Mouse (Mus musculus): ENCODE measurements around the gene Irf2bpl. TPM values are rescaled to one million over a fixed set of nuclear protein-coding genes. Genes with fewer than 3 reads are reported as not detected.

Gene Irf2bpl
- 10 to 100 TPM; 44.7 to 51.8 TPM for total RNA-seq (2021)
- long read RNA-seq, experiment 1, full-length matches to known transcripts = 22 of 22 reads
- long read RNA-seq, experiment 1, partial matches to known transcripts = 0 of 22 reads
- long read RNA-seq, experiment 1, other reads (novel, unspliced or antisense) = 0 of 22 reads
- long read RNA-seq, experiment 2, full-length matches to known transcripts = 14 of 14 reads
- long read RNA-seq, experiment 2, partial matches to known transcripts = 0 of 14 reads
- long read RNA-seq, experiment 2, other reads (novel, unspliced or antisense) = 0 of 14 reads

- intact Hi-C loops (cut with DNase I) = loop anchor here (2.0 kb wide), 1 partner anchor 60 kb away; no protein-coding TSS in a partner anchor
- peak; percentile 100 for DNase-seq
These were observed at the start of gene Irf2bpl for GRCm38 (mm10) chr12:86884197-86885058. Gene Irf2bpl (minus strand): TSS chr12:86884798.

GRCm38 (mm10) chr12:86932575-86932952 is 48.0 kb upstream of the Irf2bpl start:
- intact Hi-C loops (cut with DNase I) = no loop called here
- DNase-seq = peak; percentile 72 to 78

GRCm38 (mm10) chr12:86931919-86932574 is 47.4 kb upstream of the Irf2bpl start:
- intact Hi-C loops (cut with DNase I) = no loop called here
- DNase-seq = peak; percentile 89 to 90

- peak in 1 of 2 experiments; percentile 42 for DNase-seq
- intact Hi-C loops (cut with DNase I) = no loop called here
These were observed 46.5 kb upstream of the Irf2bpl start for GRCm38 (mm10) chr12:86930934-86931729.

DNA sequence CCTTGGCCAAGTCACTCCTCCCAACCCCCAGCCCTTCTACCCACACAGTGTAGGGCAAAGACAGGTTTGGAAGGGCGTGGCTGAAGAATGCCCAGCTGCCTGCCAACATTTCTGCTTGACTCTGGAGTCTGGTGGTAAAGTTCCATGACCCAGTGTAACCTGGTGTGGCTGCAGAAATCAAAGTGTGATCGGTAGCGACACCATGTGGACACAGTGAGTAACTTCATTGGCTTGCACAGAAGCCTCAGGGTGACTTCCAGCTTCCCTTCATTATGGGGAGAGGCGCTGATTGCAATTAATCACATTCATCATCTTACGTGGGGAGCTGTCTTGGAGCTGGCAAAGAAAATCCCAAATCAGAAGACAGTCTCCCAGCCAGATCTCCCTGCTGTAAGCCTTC is 39.2 kb upstream of the Irf2bpl start:
- DNase-seq = peak; percentile 86 to 92
- intact Hi-C loops (cut with DNase I) = loop anchor here (1.0 to 10.0 kb wide), 3 partner anchors 128 to 151 kb away; no protein-coding TSS in a partner anchor

- intact Hi-C loops (cut with DNase I) = no loop called here
- DNase-seq = no peak
These were observed 34.6 kb upstream of the Irf2bpl start for GRCm38 (mm10) chr12:86918983-86919722.

DNA sequence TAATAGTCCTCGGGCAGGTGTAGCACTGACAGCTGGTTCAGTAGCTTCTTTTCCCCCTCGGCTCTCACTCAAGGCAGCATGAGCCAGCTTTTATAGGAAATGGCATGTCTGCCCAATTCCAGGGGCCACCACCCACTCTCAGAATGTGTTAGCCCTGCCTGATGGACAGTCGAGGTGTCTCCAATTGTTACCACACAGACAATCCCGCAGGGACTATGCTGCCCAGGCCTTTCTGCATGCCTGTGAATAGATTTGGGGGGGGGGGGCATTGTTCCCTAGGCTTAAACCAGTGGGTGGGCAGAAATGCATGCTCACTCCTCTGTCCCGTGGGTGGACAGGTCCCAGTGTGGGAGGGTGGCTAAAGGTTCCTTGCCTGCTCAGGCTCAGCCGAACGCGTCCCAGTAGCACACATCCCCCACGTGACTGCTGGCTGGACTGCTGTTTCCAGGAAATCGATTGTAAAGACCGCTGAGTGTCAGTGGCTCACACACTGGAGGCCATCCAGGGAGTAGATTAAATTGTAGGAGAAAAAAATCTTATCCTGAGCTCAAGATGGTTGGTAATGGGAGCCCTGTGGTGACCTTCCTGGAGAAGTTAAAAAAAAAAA is 33.9 kb upstream of the Irf2bpl start:
- intact Hi-C loops (cut with DNase I) = no loop called here
- DNase-seq = peak; percentile 52 to 64

GRCm38 (mm10) chr12:86916796-86917573 is 32.4 kb upstream of the Irf2bpl start:
- intact Hi-C loops (cut with DNase I) = no loop called here
- no peak for DNase-seq

DNA sequence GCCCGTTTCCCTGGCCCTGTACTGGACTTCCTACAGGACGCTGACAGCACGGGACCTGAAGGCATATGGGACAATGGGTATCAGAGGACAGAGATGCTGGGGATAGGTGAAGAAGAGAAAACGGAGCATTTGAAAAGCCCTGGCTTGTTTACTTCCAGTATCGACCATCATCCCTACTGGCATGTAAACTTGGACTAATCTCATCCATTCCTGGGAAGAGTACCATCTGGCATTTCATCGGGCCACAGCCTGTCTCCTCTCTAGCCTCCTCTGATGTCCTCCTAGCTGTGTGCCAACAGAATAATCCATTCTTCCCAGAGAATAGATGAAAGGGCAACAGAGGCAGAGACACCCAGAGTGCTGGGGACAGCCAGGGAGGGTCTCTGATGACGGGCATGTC is 31.0 kb upstream of the Irf2bpl start:
- no peak for DNase-seq
- intact Hi-C loops (cut with DNase I) = no loop called here

- intact Hi-C loops (cut with DNase I) = no loop called here
- no peak for DNase-seq
These were observed 30.2 kb upstream of the Irf2bpl start for GRCm38 (mm10) chr12:86914756-86915155.

DNA sequence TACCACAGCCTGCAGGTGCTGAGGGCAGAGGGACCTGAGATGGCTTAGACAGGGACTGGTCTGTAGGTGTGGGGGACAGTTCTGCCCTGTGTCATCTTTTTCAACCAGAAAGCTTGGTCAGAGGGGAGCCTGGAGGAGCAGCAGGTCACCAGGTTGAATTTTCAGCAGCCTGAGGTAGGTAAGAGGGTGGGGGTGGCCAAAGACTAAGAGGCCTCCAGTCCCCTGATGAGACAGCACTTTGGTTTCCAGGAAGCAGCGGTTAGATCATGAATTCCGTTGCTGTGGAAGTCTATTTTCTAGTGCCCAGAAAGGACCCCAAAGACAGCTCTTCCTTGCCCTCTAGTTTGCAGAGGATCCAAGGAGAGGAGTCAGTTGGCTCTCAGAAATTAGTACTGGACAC is 29.8 kb upstream of the Irf2bpl start:
- no peak for DNase-seq
- intact Hi-C loops (cut with DNase I) = no loop called here

DNA sequence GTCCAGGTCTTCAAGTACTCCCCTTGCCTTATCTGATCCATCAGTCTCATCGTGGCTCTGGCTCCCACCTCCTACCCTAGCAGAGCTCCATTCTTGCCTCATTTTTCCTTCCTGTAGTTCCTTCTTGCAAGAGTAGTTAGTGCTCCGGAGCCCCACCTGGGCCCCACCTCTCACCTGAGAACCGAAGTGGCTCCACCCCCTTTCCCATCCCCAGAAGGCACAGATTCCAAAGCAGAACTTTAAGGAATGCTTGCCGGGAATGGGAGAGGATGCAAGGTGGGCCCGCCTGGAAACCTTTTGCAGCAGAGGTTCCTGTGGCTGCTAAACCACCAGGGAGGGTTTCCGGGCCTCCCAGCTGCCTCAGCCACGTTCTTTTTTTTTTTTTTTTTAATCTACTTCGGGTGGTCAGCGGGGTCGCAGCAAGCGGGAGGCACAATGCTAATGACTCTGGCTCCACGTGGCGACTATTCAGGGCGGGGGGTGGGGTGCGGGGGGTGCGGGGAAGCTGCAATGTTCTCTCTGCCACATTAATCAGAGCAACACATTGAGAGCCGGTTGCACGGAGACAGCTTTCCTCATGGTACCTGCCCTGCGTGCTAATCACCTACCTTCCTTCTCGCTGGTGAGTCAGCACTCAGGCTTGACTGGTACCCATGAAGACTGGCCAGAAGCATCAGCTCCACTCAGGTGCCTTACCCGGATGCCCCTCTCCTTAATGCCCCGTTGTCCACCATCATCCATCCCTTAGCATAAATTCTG is 27.9 kb upstream of the Irf2bpl start:
- DNase-seq = peak in 1 of 2 experiments; percentile 10
- intact Hi-C loops (cut with DNase I) = no loop called here

DNA sequence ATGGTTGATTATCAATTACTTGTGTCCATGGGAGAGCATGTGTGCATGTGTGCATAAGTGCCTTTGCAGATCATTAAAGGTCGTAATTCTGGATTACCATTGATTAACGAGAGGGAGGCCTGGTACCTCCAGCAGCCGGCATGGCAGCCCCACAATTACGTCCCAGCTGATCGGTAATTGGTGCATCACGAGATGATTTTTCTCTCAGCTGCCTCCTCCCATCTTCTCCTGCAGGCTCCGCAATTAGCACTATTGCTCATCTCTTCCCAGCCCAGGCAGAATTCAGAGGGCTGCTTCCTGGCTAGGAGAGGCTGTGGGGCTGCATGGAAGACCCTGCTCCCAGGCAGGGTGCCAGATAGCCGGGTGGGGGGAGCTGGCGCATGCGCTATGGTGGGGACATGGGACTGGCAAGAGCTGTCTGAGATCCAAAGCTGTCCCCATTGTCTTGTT is 26.9 kb upstream of the Irf2bpl start:
- intact Hi-C loops (cut with DNase I) = no loop called here
- peak in 1 of 2 experiments; percentile 19 for DNase-seq

- DNase-seq = peak; percentile 91 to 92
- intact Hi-C loops (cut with DNase I) = loop anchor here (5.0 kb wide), 1 partner anchor 134 kb away; no protein-coding TSS in a partner anchor
These were observed 21.8 kb upstream of the Irf2bpl start for GRCm38 (mm10) chr12:86906395-86906794.

GRCm38 (mm10) chr12:86905876-86906275 is 21.3 kb upstream of the Irf2bpl start:
- no peak for DNase-seq
- intact Hi-C loops (cut with DNase I) = loop anchor here (1.0 to 5.0 kb wide), 2 partner anchors 111 to 134 kb away; no protein-coding TSS in a partner anchor

DNA sequence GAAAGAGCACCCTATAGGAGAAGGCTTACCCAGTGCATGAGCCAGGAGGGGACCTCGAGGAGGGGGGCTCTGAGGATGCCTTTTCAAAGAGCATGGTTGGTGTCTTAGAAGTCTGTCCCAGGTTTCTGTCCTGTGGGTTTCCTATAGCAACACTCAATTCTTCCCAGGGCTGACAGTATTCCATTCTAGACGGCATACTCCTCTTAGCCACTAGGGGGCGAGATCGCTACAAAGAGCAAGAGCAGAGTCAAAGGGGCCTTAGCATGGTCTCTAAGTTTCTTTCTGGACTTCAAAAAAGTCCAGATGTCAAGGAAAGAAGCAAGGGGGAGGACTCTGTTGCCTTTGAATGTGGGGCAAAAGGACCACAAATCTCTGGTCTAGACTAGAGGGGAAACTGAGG is 20.6 kb upstream of the Irf2bpl start:
- DNase-seq = peak in 1 of 2 experiments; percentile 76
- intact Hi-C loops (cut with DNase I) = loop anchor here (1.0 to 5.0 kb wide), 2 partner anchors 110 to 133 kb away; no protein-coding TSS in a partner anchor
